Mouse (Mus musculus): ENCODE results near the gene Syn3. TPM values are rescaled to one million over a fixed set of nuclear protein-coding genes. Genes with fewer than 3 reads are reported as not detected.

The Syn3 gene
- total and polyA plus RNA-seq, 2 experiments from 2014 or later = 22.0 to 67.0 TPM

GRCm38 (mm10) chr10:86416806-86417205 lies 81.9 kb downstream of the Syn3 start:
- ATAC-seq (ENCODE audit: low FRiP score) (no peak), DNase-seq (ENCODE audit: low spot score) (no peak)
- Histone ChIP-seq H3K36me3 (ENCODE audit: insufficient read depth, low read length) (no peaks in the 10 kb centered on the region), H3K4me1 (ENCODE audit: insufficient read depth, low read length) (no peaks in the 10 kb centered on the region), H3K27ac (ENCODE audit: low read depth, low read length) (no peak overlapping the region), H3K9ac (replicated peaks; ENCODE audit: low read length, poor library complexity, severe bottlenecking) (no peak overlapping the region), H3K4me2 (ENCODE audit: low read depth, low read length, poor library complexity, severe bottlenecking) (no peak overlapping the region), H3K4me3 (ENCODE audit: low read depth, low read length) (no peak overlapping the region), H3K9me3 (ENCODE audit: low read length) (no peaks in the 10 kb centered on the region), H3K27me3 (ENCODE audit: insufficient read depth, low read length) (no peaks in the 10 kb centered on the region)
- no peak for TF ChIP-seq CTCF (IDR thresholded peaks at IDR 0.05)
- 78% methylated on average over 8 of the region's 8 CpGs for WGBS

- H3K4me2 ChIP-seq (ENCODE audit: low read depth, low read length, poor library complexity, severe bottlenecking) = no peak overlapping the region
- 75% methylated on average over 6 of the region's 6 CpGs for WGBS
- TF ChIP-seq CTCF (IDR thresholded peaks at IDR 0.05) = no peak
- H3K27me3 ChIP-seq (ENCODE audit: insufficient read depth, low read length) = no peaks in the 10 kb centered on the region
- H3K27ac ChIP-seq (ENCODE audit: low read depth, low read length) = no peak overlapping the region
- no peaks in the 10 kb centered on the region for H3K9me3 ChIP-seq (ENCODE audit: low read length)
- H3K36me3 ChIP-seq (ENCODE audit: insufficient read depth, low read length) = no peaks in the 10 kb centered on the region
- H3K4me3 ChIP-seq (ENCODE audit: low read depth, low read length) = no peak overlapping the region
- H3K4me1 ChIP-seq (ENCODE audit: insufficient read depth, low read length) = no peaks in the 10 kb centered on the region
- no peak overlapping the region for H3K9ac ChIP-seq (replicated peaks; ENCODE audit: low read length, poor library complexity, severe bottlenecking)
- DNase-seq (ENCODE audit: low spot score) (no peak), ATAC-seq (ENCODE audit: low FRiP score) (no peak)
Measured at GRCm38 (mm10) chr10:86410868-86411267, 87.8 kb downstream of the Syn3 start.

GRCm38 (mm10) chr10:86406952-86407351 lies 91.7 kb downstream of the Syn3 start:
- Histone ChIP-seq H3K4me3 (ENCODE audit: low read depth, low read length) (no peak overlapping the region), H3K9me3 (ENCODE audit: low read length) (no peaks in the 10 kb centered on the region), H3K4me1 (ENCODE audit: insufficient read depth, low read length) (no peaks in the 10 kb centered on the region), H3K27me3 (ENCODE audit: insufficient read depth, low read length) (no peaks in the 10 kb centered on the region), H3K36me3 (ENCODE audit: insufficient read depth, low read length) (no peaks in the 10 kb centered on the region), H3K9ac (replicated peaks; ENCODE audit: low read length, poor library complexity, severe bottlenecking) (no peak overlapping the region), H3K27ac (ENCODE audit: low read depth, low read length) (no peak overlapping the region), H3K4me2 (ENCODE audit: low read depth, low read length, poor library complexity, severe bottlenecking) (no peak overlapping the region)
- DNase-seq (ENCODE audit: low spot score) = no peak
- TF ChIP-seq CTCF (IDR thresholded peaks at IDR 0.05) = no peak
- ATAC-seq (ENCODE audit: low FRiP score) = no peak
- 65% methylated on average over 4 of the region's 4 CpGs for WGBS

- Histone ChIP-seq H3K27me3 (ENCODE audit: insufficient read depth, low read length) (no peaks in the 10 kb centered on the region), H3K9me3 (ENCODE audit: low read length) (0 out of 2 replicates have a peak, but pooled peaks cover 2% of the 10 kb centered on the region), H3K36me3 (ENCODE audit: insufficient read depth, low read length) (no peaks in the 10 kb centered on the region), H3K9ac (replicated peaks; ENCODE audit: low read length, poor library complexity, severe bottlenecking) (no peak overlapping the region), H3K27ac (ENCODE audit: low read depth, low read length) (no peak overlapping the region), H3K4me2 (ENCODE audit: low read depth, low read length, poor library complexity, severe bottlenecking) (no peak overlapping the region), H3K4me1 (ENCODE audit: insufficient read depth, low read length) (no peaks in the 10 kb centered on the region), H3K4me3 (ENCODE audit: low read depth, low read length) (no peak overlapping the region)
- ATAC-seq (ENCODE audit: low FRiP score) (no peak), DNase-seq (ENCODE audit: low spot score) (no peak)
- TF ChIP-seq CTCF (IDR thresholded peaks at IDR 0.05) = no peak
- WGBS = 65% methylated on average over 2 of the region's 2 CpGs
Measured at GRCm38 (mm10) chr10:86398347-86398720, 100.4 kb downstream of the Syn3 start.

- no peak overlapping the region for H3K9ac ChIP-seq (replicated peaks; ENCODE audit: low read length, poor library complexity, severe bottlenecking)
- no peak for DNase-seq (ENCODE audit: low spot score)
- 0 out of 2 replicates have a peak, but pooled peaks cover 2% of the 10 kb centered on the region for H3K9me3 ChIP-seq (ENCODE audit: low read length)
- H3K4me1 ChIP-seq (ENCODE audit: insufficient read depth, low read length) = no peaks in the 10 kb centered on the region
- no peak overlapping the region for H3K4me3 ChIP-seq (ENCODE audit: low read depth, low read length)
- H3K27ac ChIP-seq (ENCODE audit: low read depth, low read length) = no peak overlapping the region
- H3K4me2 ChIP-seq (ENCODE audit: low read depth, low read length, poor library complexity, severe bottlenecking) = no peak overlapping the region
- WGBS = 84% methylated on average over 4 of the region's 4 CpGs
- TF ChIP-seq CTCF (IDR thresholded peaks at IDR 0.05) = no peak
- ATAC-seq (ENCODE audit: low FRiP score) = no peak
- H3K27me3 ChIP-seq (ENCODE audit: insufficient read depth, low read length) = no peaks in the 10 kb centered on the region
- no peaks in the 10 kb centered on the region for H3K36me3 ChIP-seq (ENCODE audit: insufficient read depth, low read length)
Measured at GRCm38 (mm10) chr10:86397577-86398346, 100.9 kb downstream of the Syn3 start.

DNA sequence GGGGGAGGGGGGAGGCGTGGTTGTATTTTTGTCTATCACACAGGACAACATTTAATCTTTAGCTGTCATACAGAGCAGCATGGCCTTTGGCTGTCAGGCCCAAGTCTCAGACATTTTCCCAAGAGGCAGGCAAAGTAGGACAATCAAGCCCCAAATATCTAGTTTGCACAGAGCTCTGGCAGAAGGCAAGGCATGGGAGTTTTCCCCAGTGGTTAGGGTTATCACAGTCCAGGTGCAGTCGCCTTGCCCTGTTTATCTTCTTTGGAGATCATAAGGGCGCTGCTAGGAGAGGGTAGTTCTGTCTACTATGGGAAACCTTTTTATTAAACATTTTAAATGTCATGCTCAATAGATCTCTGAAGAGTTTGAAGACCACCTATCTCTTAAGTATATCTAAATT lies 106.3 kb downstream of the Syn3 start:
- H3K4me2 ChIP-seq (ENCODE audit: low read depth, low read length, poor library complexity, severe bottlenecking) = no peak overlapping the region
- ATAC-seq (ENCODE audit: low FRiP score) (no peak), DNase-seq (ENCODE audit: low spot score) (no peak)
- no peaks in the 10 kb centered on the region for H3K27me3 ChIP-seq (ENCODE audit: insufficient read depth, low read length)
- no peaks in the 10 kb centered on the region for H3K4me1 ChIP-seq (ENCODE audit: insufficient read depth, low read length)
- WGBS = 83% methylated on average over 3 of the region's 3 CpGs
- H3K36me3 ChIP-seq (ENCODE audit: insufficient read depth, low read length) = no peaks in the 10 kb centered on the region
- H3K9ac ChIP-seq (replicated peaks; ENCODE audit: low read length, poor library complexity, severe bottlenecking) = no peak overlapping the region
- 0 out of 2 replicates have a peak, but pooled peaks cover 2% of the 10 kb centered on the region for H3K9me3 ChIP-seq (ENCODE audit: low read length)
- H3K4me3 ChIP-seq (ENCODE audit: low read depth, low read length) = no peak overlapping the region
- no peak overlapping the region for H3K27ac ChIP-seq (ENCODE audit: low read depth, low read length)
- no peak for TF ChIP-seq CTCF (IDR thresholded peaks at IDR 0.05)
